9 mouse cellular contexts compared by ENCODE assay signal in the genomic region with DNA sequence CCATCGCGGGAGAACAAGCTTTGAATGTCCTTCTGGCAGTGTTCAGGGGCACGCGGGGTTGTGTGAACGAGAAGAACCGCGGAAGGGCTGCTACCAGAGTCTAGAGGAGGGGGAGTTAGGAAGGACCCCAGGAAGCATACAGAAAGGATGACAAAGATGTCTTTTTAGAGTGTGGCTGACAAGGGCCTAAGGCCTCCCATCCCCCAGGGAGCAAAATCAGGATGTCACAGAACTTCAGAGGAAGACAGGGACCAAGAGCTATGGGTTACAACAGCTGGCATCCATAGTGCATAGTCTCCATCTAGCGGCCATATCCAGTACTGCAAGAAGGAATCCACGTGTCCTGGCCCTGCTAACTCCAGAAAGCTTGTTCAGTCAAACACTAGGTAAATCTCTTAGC. TPM values are rescaled to one million over a fixed set of nuclear protein-coding genes. Genes with fewer than 3 reads are reported as not detected.
DNase-seq lines count a peak whose midpoint lies in the region; ATAC-seq and TF ChIP-seq lines count a peak whose summit lies in the region.
"Had no signal": no experiment of that assay in that cellular context is flagged by ENCODE, and none has a peak within 500 bp of the region (broad histone marks: within the 10 kb centered on the region; RNA-seq: fewer than 3 reads in every experiment).

No protein-coding gene starts in this region.

- peak; percentile 65 for DNase-seq in G1E (ENCODE audit: low spot score)
- DNase-seq in c-Kit-positive CD71-negative TER-119-negative erythroid progenitor cells, embryonic 14.5 days (ENCODE audit: low read depth), result peak; percentile 94
- DNase-seq in forebrain, embryonic 11.5 days (ENCODE audit: low spot score), result peak; percentile 88
- DNase-seq in heart, postnatal 14 days, result peak; percentile 88 to 95
- DNase-seq in large intestine, adult 2 months (ENCODE audit: low read depth, low spot score), result peak; percentile 82
- peak; percentile 95 for DNase-seq in ovary, postnatal 14 days (ENCODE audit: low spot score)
- peak; percentile 88 for DNase-seq in thymus, postnatal 0 days (ENCODE audit: low spot score)

- peak; percentile 97 for TF ChIP-seq CTCF in G1E (IDR thresholded peaks at IDR 0.05; ENCODE audit: low read depth, low read length)

- H3K36me3 ChIP-seq in G1E (replicated peaks), result no peaks in the 10 kb centered on the region
- H3K36me3 ChIP-seq in forebrain, embryonic 11.5 days (ENCODE audit: control insufficient read depth, insufficient read depth, low read length), result no peaks in the 10 kb centered on the region
- no peaks in the 10 kb centered on the region for H3K36me3 ChIP-seq in lung, embryonic 15.5 days

- no peak overlapping the region for H3K4me2 ChIP-seq in forebrain, embryonic 11.5 days (ENCODE audit: low read depth, low read length, severe bottlenecking)
- H3K4me2 ChIP-seq in lung, embryonic 15.5 days, result no peak overlapping the region

- WGBS in forebrain, embryonic 11.5 days, result 63% methylated on average over 9 of the region's 9 CpGs
- 54% methylated on average over 9 of the region's 9 CpGs for WGBS in large intestine, adult 2 months
- WGBS in lung, embryonic 15.5 days, result 38% methylated on average over 9 of the region's 9 CpGs

- no peak overlapping the region for H3K4me3 ChIP-seq in G1E (ENCODE audit: low read depth, low read length)
- no peak overlapping the region for H3K4me3 ChIP-seq in forebrain, embryonic 11.5 days (ENCODE audit: low read depth, low read length)
- H3K4me3 ChIP-seq in lung, embryonic 15.5 days, result no peak overlapping the region

- no peak overlapping the region for H3K27ac ChIP-seq in forebrain, embryonic 11.5 days (ENCODE audit: low read depth, low read length)
- no peak overlapping the region for H3K27ac ChIP-seq in lung, embryonic 15.5 days

- H3K9ac ChIP-seq in forebrain, embryonic 11.5 days (ENCODE audit: low read length), result no peak overlapping the region
- H3K9ac ChIP-seq in lung, embryonic 15.5 days, result no peak overlapping the region

- intact Hi-C loops in heart, postnatal 14 days (cut with DNase I), result loop anchor here (1.0 to 2.0 kb wide), 3 partner anchors 24 to 74 kb away; partner anchors contain the start of gene Aanat

- peaks cover 33% of the 10 kb centered on the region for H3K4me1 ChIP-seq in G1E (ENCODE audit: insufficient read depth, low read depth, low read length)
- H3K4me1 ChIP-seq in forebrain, embryonic 11.5 days (replicated peaks; ENCODE audit: control insufficient read depth, insufficient read depth, low read length), result peaks cover 4% of the 10 kb centered on the region; the same call in 1 of the 2 replicates
- H3K4me1 ChIP-seq in lung, embryonic 15.5 days, result peaks cover 21% of the 10 kb centered on the region

- H3K27me3 ChIP-seq in G1E (ENCODE audit: insufficient read depth, low read length), result peaks cover 25% of the 10 kb centered on the region
- H3K27me3 ChIP-seq in forebrain, embryonic 11.5 days (ENCODE audit: control insufficient read depth, insufficient read depth, low read length), result peaks cover 2% of the 10 kb centered on the region; the same call in 1 of the 2 replicates
- H3K27me3 ChIP-seq in lung, embryonic 15.5 days, result no peaks in the 10 kb centered on the region

- peak; percentile 46; the same call in 1 of the 2 replicates for ATAC-seq in G1E (ENCODE audit: extremely low read depth, insufficient number of reproducible peaks, low FRiP score, poor library complexity, severe bottlenecking)
- no peak for ATAC-seq in forebrain, embryonic 11.5 days (replicated peaks; ENCODE audit: low FRiP score)
- ATAC-seq in lung, embryonic 15.5 days (ENCODE audit: borderline replicate concordance, extremely low read depth, low FRiP score, low TSS enrichment), result 0 out of 2 replicates have a peak, but pooled peaks have one; percentile 19

- no peaks in the 10 kb centered on the region for H3K9me3 ChIP-seq in G1E (replicated peaks)
- no peaks in the 10 kb centered on the region for H3K9me3 ChIP-seq in forebrain, embryonic 11.5 days (ENCODE audit: control insufficient read depth, low read length)
- no peaks in the 10 kb centered on the region for H3K9me3 ChIP-seq in lung, embryonic 15.5 days

RNA-seq across cellular contexts. Expression of gene Rhbdf2, which starts 1.9 kb away (rescaled TPM):
- total RNA-seq in G1E (2014; fragmentation: Nextera tagmentation), result 2.5 and 5.6 TPM in 2 replicates
- 1.7 and 1.9 TPM in 2 replicates for total RNA-seq in G1E (2017)
- polyA plus RNA-seq in G1E (2012), result 4.2 and 4.8 TPM in 2 replicates
- 2.5 and 2.7 TPM in 2 replicates for polyA plus RNA-seq in forebrain, embryonic 11.5 days (2014; fragmentation: Nextera tagmentation; extraction: Ambion mirVana)
- total RNA-seq in heart, postnatal 14 days (2021), result 10 to 100 TPM; 15.1 to 15.3 TPM
- 22.5 and 32.3 TPM in 2 replicates for polyA plus RNA-seq in large intestine, adult 2 months (2012; rRNA removed)
- polyA plus RNA-seq in lung, embryonic 15.5 days (2015; fragmentation: Nextera tagmentation; extraction: Ambion mirVana), result 12.5 and 13.5 TPM in 2 replicates
- polyA plus RNA-seq in thymus, postnatal 0 days (2015; fragmentation: Nextera tagmentation; extraction: Ambion mirVana), result 8.8 and 11.2 TPM in 2 replicates

RNA-seq across cellular contexts. Expression of gene Prcd, which starts 24.6 kb away (rescaled TPM):
- 2.6 and 4.3 TPM in 2 replicates for total RNA-seq in G1E (2014; fragmentation: Nextera tagmentation)
- total RNA-seq in G1E (2017), result 3.2 and 3.7 TPM in 2 replicates
- 1.5 and 1.9 TPM in 2 replicates for polyA plus RNA-seq in G1E (2012)
- 0.23 and 0.67 TPM in 2 replicates for polyA plus RNA-seq in forebrain, embryonic 11.5 days (2014; fragmentation: Nextera tagmentation; extraction: Ambion mirVana)
- 1 to 10 TPM; 1.4 to 1.9 TPM for total RNA-seq in heart, postnatal 14 days (2021)
- polyA plus RNA-seq in large intestine, adult 2 months (2012; rRNA removed), result 0.30 and 0.44 TPM in 2 replicates
- polyA plus RNA-seq in lung, embryonic 15.5 days (2015; fragmentation: Nextera tagmentation; extraction: Ambion mirVana), result 1.8 and 3.2 TPM in 2 replicates
- polyA plus RNA-seq in thymus, postnatal 0 days (2015; fragmentation: Nextera tagmentation; extraction: Ambion mirVana), result 0.27 and 0.57 TPM in 2 replicates

RNA-seq across cellular contexts. Expression of gene Cygb, which starts 25.4 kb away (rescaled TPM):
- not detected in 2 replicates for total RNA-seq in G1E (2014; fragmentation: Nextera tagmentation)
- not detected in 2 replicates for total RNA-seq in G1E (2017)
- polyA plus RNA-seq in G1E (2012), result 0.05 TPM in 1 of 2 replicates, not detected in the other
- 1.7 TPM in 2 replicates for polyA plus RNA-seq in forebrain, embryonic 11.5 days (2014; fragmentation: Nextera tagmentation; extraction: Ambion mirVana)
- total RNA-seq in heart, postnatal 14 days (2021), result 10 to 100 TPM; 50.4 to 57.4 TPM
- polyA plus RNA-seq in large intestine, adult 2 months (2012; rRNA removed), result 18.9 and 20.6 TPM in 2 replicates
- 11.2 and 11.9 TPM in 2 replicates for polyA plus RNA-seq in lung, embryonic 15.5 days (2015; fragmentation: Nextera tagmentation; extraction: Ambion mirVana)
- polyA plus RNA-seq in thymus, postnatal 0 days (2015; fragmentation: Nextera tagmentation; extraction: Ambion mirVana), result 7.9 and 8.1 TPM in 2 replicates

RNA-seq across cellular contexts. Expression of gene Aanat, which starts 42.5 kb away (rescaled TPM):
- total RNA-seq in G1E (2014; fragmentation: Nextera tagmentation), result not detected in 2 replicates
- total RNA-seq in G1E (2017), result not detected in 2 replicates
- polyA plus RNA-seq in G1E (2012), result not detected in 2 replicates
- polyA plus RNA-seq in forebrain, embryonic 11.5 days (2014; fragmentation: Nextera tagmentation; extraction: Ambion mirVana), result not detected in 2 replicates
- total RNA-seq in heart, postnatal 14 days (2021), result not detected
- polyA plus RNA-seq in large intestine, adult 2 months (2012; rRNA removed), result not detected in 2 replicates
- polyA plus RNA-seq in lung, embryonic 15.5 days (2015; fragmentation: Nextera tagmentation; extraction: Ambion mirVana), result not detected in 2 replicates
- polyA plus RNA-seq in thymus, postnatal 0 days (2015; fragmentation: Nextera tagmentation; extraction: Ambion mirVana), result not detected in 2 replicates
- polyA plus RNA-seq: liver, embryonic 16.5 days had no signal

RNA-seq across cellular contexts. Expression of gene Ube2o, which starts 47.5 kb away (rescaled TPM):
- total RNA-seq in G1E (2014; fragmentation: Nextera tagmentation), result 9.2 and 41.7 TPM in 2 replicates
- total RNA-seq in G1E (2017), result 6.2 and 6.3 TPM in 2 replicates
- 17.9 and 20.1 TPM in 2 replicates for polyA plus RNA-seq in G1E (2012)
- polyA plus RNA-seq in forebrain, embryonic 11.5 days (2014; fragmentation: Nextera tagmentation; extraction: Ambion mirVana), result 23.5 and 25.9 TPM in 2 replicates
- total RNA-seq in heart, postnatal 14 days (2021), result 10 to 100 TPM; 43.3 to 49.2 TPM
- polyA plus RNA-seq in large intestine, adult 2 months (2012; rRNA removed), result 7.6 and 8.4 TPM in 2 replicates
- 12.6 and 14.8 TPM in 2 replicates for polyA plus RNA-seq in lung, embryonic 15.5 days (2015; fragmentation: Nextera tagmentation; extraction: Ambion mirVana)
- 6.4 and 6.8 TPM in 2 replicates for polyA plus RNA-seq in thymus, postnatal 0 days (2015; fragmentation: Nextera tagmentation; extraction: Ambion mirVana)
